Mouse (Mus musculus): ENCODE results near the gene Obp1b.
"Not testable (repeated sequence)": the region's sequence is repeated elsewhere in the genome, so short reads cannot be mapped to it uniquely, and the experiment has no call there.

Obp1b gene

GRCm38 (mm10) chrX:78186477-78186876 is at the start of gene Obp1b:
Obp1b (plus strand) TSS chrX:78186777.
- DNase-seq (ENCODE audit: low spot score in 2 of 2) = not testable (repeated sequence)

GRCm38 (mm10) chrX:78202220-78202619 is 15.6 kb downstream of the Obp1b start:
- DNase-seq (ENCODE audit: low spot score in 2 of 2) = not testable (repeated sequence)

- DNase-seq (ENCODE audit: low spot score in 2 of 2) = no peak
Observed at GRCm38 (mm10) chrX:78202829-78203228, 16.3 kb downstream of the Obp1b start.
